Mouse (Mus musculus) forebrain, embryonic 16.5 days (tissue): ENCODE results near the gene Pnn. TPM values are rescaled to one million over a fixed set of nuclear protein-coding genes. Genes with fewer than 3 reads are reported as not detected.
A peak's percentile ranks its signal among the peaks of the same experiment; 100 is the strongest.

ENCODE experiments used
- ATAC-seq: fragments of 200-750 bp; cut with Nextera tagmentation; 2 replicates; pipeline ENCODE4 v1.8.0; 2017; ENCODE audit warnings: mild to moderate bottlenecking, moderate library complexity
- H3K27ac ChIP-seq: fragments of 300-500 bp; sonication (generic); 2 replicates; pipeline ENCODE4 v1.5.1; 2014; ENCODE audit warnings: low read length, control low read depth
- H3K27me3 ChIP-seq: fragments of 300-500 bp; sonication (generic); replicated peaks from 2 replicates; pipeline ENCODE4 v1.6.1; 2014; ENCODE audit warnings: low read length; ENCODE audit not compliant: control insufficient read depth, insufficient read depth
- H3K36me3 ChIP-seq: fragments of 300-500 bp; sonication (generic); 2 replicates; pipeline ENCODE4 v1.6.1; 2014; ENCODE audit not compliant: control insufficient read depth, insufficient read depth
- H3K4me1 ChIP-seq: fragments of 300-500 bp; sonication (generic); replicated peaks from 2 replicates; pipeline ENCODE4 v1.6.1; 2014; ENCODE audit warnings: low read length; ENCODE audit not compliant: control insufficient read depth, insufficient read depth
- H3K4me2 ChIP-seq: fragments of 300-500 bp; sonication (generic); 2 replicates; pipeline ENCODE4 v1.6.1; 2014; ENCODE audit warnings: mild to moderate bottlenecking, low read length, control low read depth
- H3K4me3 ChIP-seq: fragments of 300-500 bp; sonication (generic); replicated peaks from 2 replicates; pipeline ENCODE4 v1.5.1; 2014; ENCODE audit warnings: mild to moderate bottlenecking, low read length, control low read depth
- H3K9ac ChIP-seq: fragments of 300-500 bp; sonication (generic); replicated peaks from 2 replicates; pipeline ENCODE4 v1.6.1; 2014; ENCODE audit warnings: low read depth, low read length, control low read depth
- H3K9me3 ChIP-seq: fragments of 300-500 bp; sonication (generic); 2 replicates; pipeline ENCODE4 v1.6.1; 2016; ENCODE audit warnings: low read length; ENCODE audit not compliant: control insufficient read depth
- WGBS: fragments of 180-500 bp; shearing (Covaris S2); extraction: QIAGEN DNeasy Blood & Tissue Kit; methylation state at CpG from one replicate; pipeline ENCODE4 v1.1.7; 2014; 5-methylcytosine and 5-hydroxymethylcytosine counted together
- polyA plus RNA-seq: library from polyadenylated mRNA; unstranded; fragments of >200 nt; fragmentation: Nextera tagmentation; extraction: Ambion mirVana; gene quantifications from 2 replicates; pipeline ENCODE4 v1.2.1, GENCODE M21; 2015

Pnn gene
- polyA plus RNA-seq, 1 experiment from 2014 or later: 93.7 TPM

DNA sequence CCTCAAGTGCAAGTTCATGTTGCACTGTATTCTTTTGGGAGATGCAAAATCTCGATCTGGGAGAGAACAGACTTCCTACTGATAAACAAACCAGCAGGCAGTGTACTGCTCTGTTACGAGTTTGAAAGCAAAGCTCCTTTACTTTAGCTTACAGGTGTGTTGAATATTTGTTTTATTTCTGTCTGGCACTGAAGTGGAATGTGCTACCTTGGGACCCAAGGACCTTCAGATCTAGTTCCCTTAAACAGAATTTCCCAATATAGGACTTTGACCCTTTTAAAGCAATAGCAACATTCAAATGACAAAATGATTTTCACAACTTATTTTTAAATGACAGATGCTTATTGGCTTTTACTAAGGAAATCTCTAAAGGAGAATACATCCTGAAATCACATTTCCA is 26.9 kb downstream of the Pnn start:
- 65% methylated on average over 2 of the region's 2 CpGs for WGBS
- no peaks in the 10 kb centered on the region for H3K4me1 ChIP-seq
- H3K27ac ChIP-seq: no peak overlapping the region
- H3K36me3 ChIP-seq: no peaks in the 10 kb centered on the region
- no peak for ATAC-seq
- H3K27me3 ChIP-seq: no peaks in the 10 kb centered on the region
- H3K4me2 ChIP-seq: no peak overlapping the region
- no peaks in the 10 kb centered on the region for H3K9me3 ChIP-seq
- no peak overlapping the region for H3K9ac ChIP-seq
- H3K4me3 ChIP-seq: no peak overlapping the region

DNA sequence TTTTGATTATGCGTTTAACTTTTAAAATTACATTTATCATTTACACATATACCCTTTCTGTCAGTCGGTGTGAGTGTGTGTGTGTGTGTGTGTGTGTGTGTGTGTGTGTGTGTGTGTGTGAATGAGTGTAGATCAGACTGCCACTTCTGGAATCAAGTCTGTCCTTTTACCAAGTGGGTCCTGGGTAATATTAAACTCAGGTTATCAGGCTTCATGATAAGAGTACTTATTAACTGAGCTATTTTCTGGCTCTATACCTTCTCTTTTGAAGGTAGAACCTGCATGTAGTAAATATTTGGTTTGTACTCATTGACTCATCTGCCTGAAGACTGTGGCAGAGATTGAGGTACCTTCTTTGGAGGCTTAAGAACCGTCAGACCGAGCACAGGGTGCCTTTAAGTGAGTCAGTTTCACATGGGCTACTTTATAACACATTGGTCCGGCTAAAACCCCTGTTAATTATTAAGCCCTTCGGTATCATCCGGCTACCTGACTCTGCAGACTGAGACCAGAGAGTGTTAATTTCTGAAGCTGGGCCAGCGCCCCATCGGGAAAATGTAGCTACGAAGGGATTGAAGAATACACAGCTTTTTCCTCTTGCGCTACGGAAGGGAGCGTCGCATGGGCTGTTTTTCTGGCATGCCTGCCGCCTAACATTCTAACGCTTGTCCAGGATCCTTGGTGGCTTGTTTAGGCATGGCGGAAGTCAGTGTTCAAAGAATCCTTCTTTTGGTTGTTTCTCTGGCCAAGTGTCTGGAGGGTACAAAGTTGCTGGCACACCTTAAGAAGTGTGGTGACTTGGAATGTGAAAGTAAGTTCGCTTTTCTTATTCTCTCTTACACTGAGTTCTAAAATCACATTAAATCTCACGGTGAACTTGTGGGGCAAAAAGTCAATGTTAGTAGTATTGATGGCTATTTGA is 28.7 kb downstream of the Pnn start, which contains the start of gene Mia2:
Mia2 (plus strand) TSS at position 696 of the 922 bp plus-strand sequence.
- WGBS: 86% methylated on average over 19 of the region's 19 CpGs
- Histone ChIP-seq H3K27me3 (no peaks in the 10 kb centered on the region), H3K9me3 (no peaks in the 10 kb centered on the region), H3K27ac (no peak within 1 kb of the TSS), H3K4me3 (no peak within 1 kb of the TSS), H3K9ac (no peak within 1 kb of the TSS), H3K36me3 (no peaks in the 10 kb centered on the region), H3K4me1 (no peaks in the 10 kb centered on the region), H3K4me2 (no peak within 1 kb of the TSS)
- no peak for ATAC-seq

DNA sequence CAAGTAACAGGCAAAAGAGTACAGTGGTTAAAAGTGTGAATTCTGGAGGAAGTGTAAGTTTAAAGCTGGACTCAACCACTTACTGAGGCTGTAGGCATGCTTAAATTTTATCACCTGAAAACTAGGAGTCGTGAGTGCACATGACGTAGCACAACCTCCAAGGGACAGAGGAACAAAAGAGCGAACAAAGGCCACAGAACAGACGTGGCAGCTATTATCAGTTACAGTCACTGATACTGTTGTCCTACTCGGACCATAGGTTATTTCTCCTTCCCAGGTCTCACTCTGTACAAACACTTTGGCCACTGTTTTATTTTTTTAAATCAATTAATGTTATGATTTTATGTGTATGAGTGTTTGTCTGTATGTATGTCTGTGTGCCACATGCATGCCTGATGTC is 38.1 kb downstream of the Pnn start:
- no peaks in the 10 kb centered on the region for H3K27me3 ChIP-seq
- H3K9ac ChIP-seq: no peak overlapping the region
- no peaks in the 10 kb centered on the region for H3K9me3 ChIP-seq
- WGBS: 63% methylated on average over 5 of the region's 5 CpGs
- H3K4me1 ChIP-seq: no peaks in the 10 kb centered on the region
- H3K36me3 ChIP-seq: no peaks in the 10 kb centered on the region
- H3K27ac ChIP-seq: no peak overlapping the region
- no peak overlapping the region for H3K4me3 ChIP-seq
- ATAC-seq: no peak
- H3K4me2 ChIP-seq: no peak overlapping the region

DNA sequence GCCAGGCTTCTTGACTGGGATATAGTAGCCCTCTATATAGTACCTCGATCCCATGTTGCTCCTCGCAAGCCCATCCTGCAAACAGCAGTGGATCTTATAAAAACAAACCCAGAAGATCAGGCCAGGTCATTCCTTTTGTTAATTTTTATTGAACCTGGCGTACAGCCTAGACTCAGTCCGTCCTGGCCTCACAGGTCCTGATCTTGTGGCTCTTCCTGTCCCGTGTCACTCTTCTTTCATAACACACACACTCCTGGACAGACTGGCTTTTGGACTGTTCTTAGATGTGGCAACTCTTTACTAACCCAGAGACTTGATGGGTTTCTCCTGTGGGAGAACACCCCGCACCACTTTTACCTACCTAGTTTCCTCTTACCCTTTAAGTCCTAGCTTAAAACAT is 39.2 kb downstream of the Pnn start:
- Histone ChIP-seq H3K4me1 (no peaks in the 10 kb centered on the region), H3K9ac (no peak overlapping the region), H3K27ac (no peak overlapping the region), H3K9me3 (no peaks in the 10 kb centered on the region), H3K4me3 (no peak overlapping the region), H3K27me3 (no peaks in the 10 kb centered on the region), H3K36me3 (no peaks in the 10 kb centered on the region), H3K4me2 (no peak overlapping the region)
- 92% methylated on average over 6 of the region's 6 CpGs for WGBS
- no peak for ATAC-seq

DNA sequence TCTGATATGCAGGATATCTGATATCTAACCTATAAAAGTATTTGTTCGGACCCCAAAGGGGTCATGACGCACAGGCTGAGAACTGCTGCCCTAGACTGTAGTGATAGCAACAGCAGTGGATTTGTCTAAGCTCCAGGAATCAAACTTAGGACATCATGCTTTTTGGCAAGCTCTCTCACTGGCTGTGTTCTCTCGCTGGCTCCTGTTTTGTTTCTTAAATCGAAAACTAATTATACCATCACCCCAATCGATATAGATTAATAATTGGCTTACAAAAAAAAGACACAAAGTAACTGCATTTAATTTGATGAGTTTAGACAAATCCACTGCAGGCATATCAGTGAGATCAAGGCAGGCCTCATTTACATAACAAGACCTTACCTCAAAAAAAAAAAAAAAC is 39.8 kb downstream of the Pnn start:
- Histone ChIP-seq H3K4me3 (no peak overlapping the region), H3K27me3 (no peaks in the 10 kb centered on the region), H3K9ac (no peak overlapping the region), H3K4me2 (no peak overlapping the region), H3K4me1 (no peaks in the 10 kb centered on the region), H3K36me3 (no peaks in the 10 kb centered on the region), H3K27ac (no peak overlapping the region), H3K9me3 (no peaks in the 10 kb centered on the region)
- no peak for ATAC-seq
- 74% methylated on average over 5 of the region's 5 CpGs for WGBS

DNA sequence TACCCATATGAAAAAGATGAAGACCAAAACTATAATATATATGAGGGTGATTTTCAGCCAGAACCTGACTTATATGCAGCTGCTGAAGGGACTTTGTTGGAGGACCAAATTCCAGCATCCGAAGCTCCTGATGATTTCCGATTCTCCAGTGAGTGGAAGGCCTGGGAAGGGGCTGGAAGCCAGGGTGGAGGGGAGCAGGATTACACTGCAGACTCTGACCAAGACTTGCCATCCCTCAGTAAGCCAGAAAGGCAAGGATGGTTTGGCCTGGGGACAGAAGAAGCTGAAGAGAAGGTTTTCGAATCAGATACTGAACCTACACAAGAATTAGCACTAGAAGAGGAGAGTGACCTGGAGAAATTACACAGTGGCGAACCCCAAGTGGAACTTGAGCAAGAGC is 41.2 kb downstream of the Pnn start:
- Histone ChIP-seq H3K4me2 (no peak overlapping the region), H3K4me3 (no peak overlapping the region), H3K36me3 (no peaks in the 10 kb centered on the region), H3K27ac (no peak overlapping the region), H3K27me3 (no peaks in the 10 kb centered on the region), H3K9ac (no peak overlapping the region), H3K9me3 (no peaks in the 10 kb centered on the region), H3K4me1 (no peaks in the 10 kb centered on the region)
- 89% methylated on average over 4 of the region's 4 CpGs for WGBS
- no peak for ATAC-seq

DNA sequence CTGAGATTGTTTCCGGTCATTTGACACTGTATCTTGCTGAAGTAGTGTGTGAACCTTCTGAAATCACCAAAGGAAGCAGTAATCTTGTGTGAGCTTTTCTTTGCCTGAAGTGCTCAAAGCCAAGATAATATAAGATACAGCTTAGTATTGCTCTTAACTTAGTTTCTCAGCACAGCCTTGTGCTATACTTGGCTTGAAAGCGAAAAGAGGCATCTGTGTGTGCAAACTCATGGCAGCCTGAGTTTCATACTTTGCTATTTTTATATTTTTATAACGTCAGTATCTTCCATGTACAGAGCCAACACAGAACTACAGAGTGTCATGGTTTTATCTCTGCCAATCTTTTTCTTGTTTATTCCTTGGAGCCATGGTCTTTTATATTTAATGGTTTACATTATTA is 50.5 kb downstream of the Pnn start:
- WGBS: 80% methylated on average over 3 of the region's 3 CpGs
- peak; percentile 88 for ATAC-seq

More for the DNA sequence above, 50.5 kb downstream of the Pnn start:
- no peak overlapping the region for H3K27ac ChIP-seq
- no peak overlapping the region for H3K4me2 ChIP-seq
- H3K9ac ChIP-seq: no peak overlapping the region
- H3K4me1 ChIP-seq: no peaks in the 10 kb centered on the region
- H3K27me3 ChIP-seq: no peaks in the 10 kb centered on the region
- no peaks in the 10 kb centered on the region for H3K9me3 ChIP-seq
- H3K4me3 ChIP-seq: no peak overlapping the region
- no peaks in the 10 kb centered on the region for H3K36me3 ChIP-seq

Other genes starting within 250 kb of the Pnn start
- 105 and 121 TPM in 2 replicates for gene Sec23a, start 54.9 kb upstream of the Pnn start, polyA plus RNA-seq
- 14.7 and 15.2 TPM in 2 replicates for gene Gemin2, start 53.5 kb upstream of the Pnn start, polyA plus RNA-seq
- gene Trappc6b, start 5.4 kb upstream of the Pnn start, polyA plus RNA-seq: 153 and 164 TPM in 2 replicates
- 33.0 and 41.5 TPM in 2 replicates for gene Mia2, start 28.9 kb downstream of the Pnn start, polyA plus RNA-seq
- 9.2 and 9.8 TPM in 2 replicates for gene Fbxo33, start 152.8 kb downstream of the Pnn start, polyA plus RNA-seq